Mouse (Mus musculus) forebrain, embryonic 16.5 days (tissue): ENCODE measurements around the gene Wwox. TPM values are rescaled to one million over a fixed set of nuclear protein-coding genes. Genes with fewer than 3 reads are reported as not detected.

ENCODE experiments used
- ATAC-seq: fragments of 200-750 bp; cut with Nextera tagmentation; 2 replicates; pipeline ENCODE4 v1.8.0; 2017; ENCODE audit warnings: mild to moderate bottlenecking, moderate library complexity
- H3K27ac ChIP-seq: fragments of 300-500 bp; sonication (generic); 2 replicates; pipeline ENCODE4 v1.5.1; 2014; ENCODE audit warnings: low read length, control low read depth
- H3K27me3 ChIP-seq: fragments of 300-500 bp; sonication (generic); replicated peaks from 2 replicates; pipeline ENCODE4 v1.6.1; 2014; ENCODE audit warnings: low read length; ENCODE audit not compliant: control insufficient read depth, insufficient read depth
- H3K36me3 ChIP-seq: fragments of 300-500 bp; sonication (generic); 2 replicates; pipeline ENCODE4 v1.6.1; 2014; ENCODE audit not compliant: control insufficient read depth, insufficient read depth
- H3K4me1 ChIP-seq: fragments of 300-500 bp; sonication (generic); replicated peaks from 2 replicates; pipeline ENCODE4 v1.6.1; 2014; ENCODE audit warnings: low read length; ENCODE audit not compliant: control insufficient read depth, insufficient read depth
- H3K4me2 ChIP-seq: fragments of 300-500 bp; sonication (generic); 2 replicates; pipeline ENCODE4 v1.6.1; 2014; ENCODE audit warnings: mild to moderate bottlenecking, low read length, control low read depth
- H3K4me3 ChIP-seq: fragments of 300-500 bp; sonication (generic); replicated peaks from 2 replicates; pipeline ENCODE4 v1.5.1; 2014; ENCODE audit warnings: mild to moderate bottlenecking, low read length, control low read depth
- H3K9ac ChIP-seq: fragments of 300-500 bp; sonication (generic); replicated peaks from 2 replicates; pipeline ENCODE4 v1.6.1; 2014; ENCODE audit warnings: low read depth, low read length, control low read depth
- H3K9me3 ChIP-seq: fragments of 300-500 bp; sonication (generic); 2 replicates; pipeline ENCODE4 v1.6.1; 2016; ENCODE audit warnings: low read length; ENCODE audit not compliant: control insufficient read depth
- WGBS: fragments of 180-500 bp; shearing (Covaris S2); extraction: QIAGEN DNeasy Blood & Tissue Kit; methylation state at CpG from one replicate; pipeline ENCODE4 v1.1.7; 2014; 5-methylcytosine and 5-hydroxymethylcytosine counted together
- polyA plus RNA-seq: library from polyadenylated mRNA; unstranded; fragments of >200 nt; fragmentation: Nextera tagmentation; extraction: Ambion mirVana; gene quantifications from 2 replicates; pipeline ENCODE4 v1.2.1, GENCODE M21; 2015

Wwox gene
- polyA plus RNA-seq, 1 experiment from 2014 or later = 11.4 TPM

DNA sequence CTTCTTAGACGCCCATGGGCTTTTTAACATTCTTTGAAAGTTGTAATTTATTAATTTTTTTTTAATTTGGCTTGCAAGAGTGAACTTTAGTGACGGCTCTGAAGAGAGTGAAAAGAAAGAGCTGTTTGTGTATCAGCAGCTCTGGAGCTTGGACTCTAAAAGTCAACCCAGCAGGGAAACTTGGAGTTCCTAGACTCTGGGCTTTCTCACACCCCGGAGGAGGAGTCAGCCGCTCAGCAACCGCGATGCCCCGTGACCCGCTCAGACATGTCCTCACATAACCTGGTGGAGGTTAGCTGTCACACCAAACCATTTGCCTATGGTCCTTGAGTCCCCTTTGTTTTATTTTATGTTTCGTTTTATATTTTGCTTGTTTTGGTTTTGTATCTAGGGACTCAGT is 354.2 kb downstream of the Wwox start:
- Histone ChIP-seq H3K27ac (no peak overlapping the region), H3K9ac (no peak overlapping the region), H3K36me3 (no peaks in the 10 kb centered on the region), H3K4me2 (no peak overlapping the region), H3K4me1 (peaks cover 5% of the 10 kb centered on the region), H3K9me3 (no peaks in the 10 kb centered on the region), H3K4me3 (no peak overlapping the region), H3K27me3 (0 out of 2 replicates have a peak, but pooled peaks cover 2% of the 10 kb centered on the region)
- WGBS = 80% methylated on average over 9 of the region's 9 CpGs
- no peak for ATAC-seq

DNA sequence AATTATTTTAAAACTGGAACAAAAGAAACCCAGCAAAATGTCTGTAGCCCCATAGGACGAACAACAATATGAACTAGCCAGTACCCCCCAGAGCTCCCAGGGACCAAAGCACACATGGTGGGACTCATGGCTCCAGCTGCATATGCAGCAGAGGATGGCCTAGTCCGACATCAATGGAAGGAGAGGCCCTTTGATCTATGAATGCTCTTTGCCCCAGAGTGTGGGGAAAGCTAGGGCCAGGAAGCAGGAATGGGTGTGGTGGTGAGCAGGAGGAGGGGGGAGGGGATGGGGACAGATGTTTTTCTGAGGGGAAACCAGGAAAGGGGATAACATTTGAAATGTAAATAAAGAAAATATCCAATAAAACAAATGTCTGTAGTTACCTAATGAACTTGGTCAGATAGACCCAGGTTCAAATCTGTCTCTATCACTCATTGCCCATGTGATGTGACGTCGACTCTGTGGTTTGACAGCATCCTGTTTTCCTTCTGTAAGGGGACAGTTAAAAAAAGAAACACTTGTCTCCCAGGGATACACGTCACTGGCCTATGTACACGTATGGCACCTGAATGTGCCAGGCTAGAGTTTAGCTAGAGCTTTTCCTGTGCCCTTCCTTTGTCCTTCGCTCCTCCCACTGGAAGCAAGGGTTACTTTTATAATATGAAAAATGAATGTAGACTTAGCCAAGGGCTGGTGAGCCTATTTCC is 362.1 kb downstream of the Wwox start:
- H3K9me3 ChIP-seq = no peaks in the 10 kb centered on the region
- no peaks in the 10 kb centered on the region for H3K36me3 ChIP-seq
- no peak overlapping the region for H3K27ac ChIP-seq
- 0 out of 2 replicates have a peak, but pooled peaks cover 2% of the 10 kb centered on the region for H3K4me1 ChIP-seq
- no peak for ATAC-seq
- H3K4me3 ChIP-seq = no peak overlapping the region
- H3K27me3 ChIP-seq = no peaks in the 10 kb centered on the region
- H3K9ac ChIP-seq = no peak overlapping the region
- 77% methylated on average over 7 of the region's 7 CpGs for WGBS
- H3K4me2 ChIP-seq = no peak overlapping the region

DNA sequence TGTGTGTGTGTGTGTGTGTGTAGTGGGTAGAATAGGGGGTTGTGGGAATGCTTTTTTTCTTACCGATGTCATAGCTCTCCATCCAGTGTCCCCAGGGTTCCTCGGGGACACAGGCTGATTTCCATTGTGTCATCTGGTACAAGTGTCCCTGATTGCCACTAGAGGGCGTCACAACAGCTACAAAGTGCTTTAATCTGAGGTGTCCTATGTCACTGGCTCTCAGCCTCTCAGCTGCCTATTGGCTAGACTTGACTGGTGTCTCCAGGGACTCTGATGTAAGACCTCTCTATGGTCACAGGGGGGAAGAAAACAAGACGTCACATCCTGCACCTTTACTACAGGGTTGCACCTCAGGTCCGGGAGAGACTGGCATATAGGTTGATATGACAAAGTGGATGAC is 363.7 kb downstream of the Wwox start:
- H3K27ac ChIP-seq = no peak overlapping the region
- no peak for ATAC-seq
- WGBS = 66% methylated on average over 5 of the region's 5 CpGs

DNA sequence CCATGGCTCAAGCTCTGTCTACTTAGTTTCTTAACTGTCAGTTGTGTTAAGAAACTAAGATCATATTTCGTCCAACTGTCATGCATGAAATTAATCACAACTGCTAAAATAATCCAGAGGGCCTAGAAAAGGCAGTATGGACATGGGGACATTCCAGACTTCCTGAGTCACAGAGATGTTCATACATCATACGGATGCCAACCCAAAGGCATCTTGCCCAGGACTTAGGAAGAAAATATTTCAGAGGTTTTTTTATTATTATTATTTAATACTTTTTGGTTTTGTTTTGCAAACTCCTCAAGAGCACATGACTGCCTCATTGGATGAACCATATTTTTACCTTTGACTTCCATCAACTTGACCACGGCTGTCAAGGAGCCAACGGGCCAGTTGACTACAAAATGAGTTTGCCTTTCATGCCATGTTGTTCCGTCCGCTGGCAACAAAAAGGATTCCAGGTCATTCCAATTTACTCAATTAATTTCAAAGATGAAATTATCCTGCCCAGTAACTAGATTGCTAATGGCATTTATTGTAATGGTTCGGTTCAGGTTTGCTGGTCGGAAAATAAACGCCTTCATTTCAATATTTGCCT is 367.5 kb downstream of the Wwox start:
- no peak overlapping the region for H3K9ac ChIP-seq
- ATAC-seq = no peak
- no peak overlapping the region for H3K4me3 ChIP-seq

More for the DNA sequence above, 363.7 kb downstream of the Wwox start:
- Histone ChIP-seq H3K9me3 (no peaks in the 10 kb centered on the region), H3K9ac (no peak overlapping the region), H3K27me3 (no peaks in the 10 kb centered on the region), H3K4me2 (no peak overlapping the region), H3K4me1 (0 out of 2 replicates have a peak, but pooled peaks cover 2% of the 10 kb centered on the region), H3K36me3 (no peaks in the 10 kb centered on the region), H3K4me3 (no peak overlapping the region)

DNA sequence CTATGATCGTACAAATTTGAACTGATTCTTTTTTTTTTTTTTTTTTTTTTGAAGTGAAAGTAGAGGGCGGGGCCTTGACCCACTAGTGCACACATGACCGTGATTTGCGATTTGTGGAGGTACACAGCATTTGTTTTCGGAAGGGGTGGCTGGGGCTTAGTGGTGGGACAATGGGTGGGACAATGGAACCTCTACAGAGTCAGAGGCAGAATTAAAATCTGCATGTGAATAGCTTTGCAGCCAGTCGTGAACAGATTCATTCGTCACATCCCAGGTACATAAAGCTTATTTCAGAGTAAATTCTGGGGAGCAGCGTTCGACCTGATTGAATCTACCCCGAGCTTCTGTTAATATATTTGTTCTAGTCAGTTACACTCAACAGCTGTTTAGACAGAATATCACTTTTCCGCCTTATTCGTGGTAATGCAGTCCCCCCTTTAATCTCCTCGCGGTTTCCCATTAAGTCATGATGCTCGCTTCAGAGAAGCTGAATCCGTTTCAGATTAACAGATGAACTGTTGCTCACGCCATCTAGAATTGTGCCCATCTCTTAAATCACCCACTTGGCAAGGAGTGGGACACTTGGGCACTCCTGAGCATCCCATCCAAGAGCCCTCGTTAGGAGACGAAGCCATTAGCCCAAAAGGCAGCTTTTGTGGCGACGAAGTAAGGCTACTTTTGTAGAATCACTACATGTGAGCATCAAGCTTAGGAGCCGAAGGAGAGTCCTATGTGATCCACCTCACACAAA is 368.4 kb downstream of the Wwox start:
- H3K27me3 ChIP-seq = no peaks in the 10 kb centered on the region
- WGBS = 40% methylated on average over 22 of the region's 22 CpGs
- no peaks in the 10 kb centered on the region for H3K36me3 ChIP-seq
- ATAC-seq = no peak
- H3K4me3 ChIP-seq = no peak overlapping the region
- H3K9me3 ChIP-seq = no peaks in the 10 kb centered on the region
- no peaks in the 10 kb centered on the region for H3K4me1 ChIP-seq
- no peak overlapping the region for H3K9ac ChIP-seq
- no peak overlapping the region for H3K4me2 ChIP-seq
- H3K27ac ChIP-seq = no peak overlapping the region

More for the DNA sequence above, 367.5 kb downstream of the Wwox start:
- Histone ChIP-seq H3K27me3 (no peaks in the 10 kb centered on the region), H3K27ac (no peak overlapping the region), H3K9me3 (no peaks in the 10 kb centered on the region), H3K4me2 (no peak overlapping the region), H3K4me1 (no peaks in the 10 kb centered on the region), H3K36me3 (no peaks in the 10 kb centered on the region)
- 88% methylated on average over 9 of the region's 9 CpGs for WGBS

DNA sequence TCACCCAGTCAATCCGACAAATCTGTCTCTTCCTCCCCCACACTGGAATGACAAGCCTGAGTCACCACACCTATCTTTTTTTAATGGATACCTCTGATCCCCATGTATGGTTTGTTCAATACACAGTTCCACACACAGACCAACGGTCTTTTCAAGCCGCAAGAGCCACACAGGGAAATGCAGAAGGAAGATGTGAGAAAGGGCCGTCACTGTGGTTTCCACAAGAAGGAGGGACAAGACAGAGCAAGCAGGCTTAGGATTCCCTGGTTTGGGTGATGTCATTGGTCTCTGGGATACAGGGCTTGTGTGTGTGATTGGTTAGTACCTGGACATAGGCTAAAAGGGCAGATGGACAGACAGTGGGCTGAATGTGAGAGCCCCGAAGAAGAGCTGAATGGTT is 371.0 kb downstream of the Wwox start:
- no peak overlapping the region for H3K27ac ChIP-seq
- no peak overlapping the region for H3K4me2 ChIP-seq
- no peaks in the 10 kb centered on the region for H3K27me3 ChIP-seq
- no peak overlapping the region for H3K4me3 ChIP-seq
- H3K9ac ChIP-seq = no peak overlapping the region
- no peaks in the 10 kb centered on the region for H3K9me3 ChIP-seq
- no peaks in the 10 kb centered on the region for H3K36me3 ChIP-seq
- ATAC-seq = no peak
- WGBS = 93% methylated on average over 5 of the region's 5 CpGs
- no peaks in the 10 kb centered on the region for H3K4me1 ChIP-seq

DNA sequence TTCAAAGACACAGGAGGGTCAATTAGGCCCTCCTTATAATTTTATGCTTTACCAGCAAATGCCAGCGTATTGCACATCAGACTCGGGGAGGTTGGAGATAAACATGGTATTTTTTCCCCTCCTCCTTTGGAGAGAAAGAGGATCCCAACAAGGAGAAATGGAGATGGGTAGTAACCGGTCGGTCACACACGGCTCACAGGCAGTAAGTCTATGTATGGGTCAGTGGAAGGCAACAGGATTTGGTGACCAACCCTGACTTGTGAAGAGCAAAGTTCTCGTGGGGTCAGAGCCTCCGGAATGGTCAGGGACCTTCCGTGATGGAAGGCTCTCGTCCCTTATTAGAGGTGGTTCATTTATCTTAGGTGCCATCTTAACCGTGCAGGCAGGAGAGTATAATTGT is 374.4 kb downstream of the Wwox start:
- Histone ChIP-seq H3K9me3 (no peaks in the 10 kb centered on the region), H3K9ac (no peak overlapping the region), H3K4me1 (no peaks in the 10 kb centered on the region), H3K4me2 (no peak overlapping the region), H3K4me3 (no peak overlapping the region), H3K36me3 (no peaks in the 10 kb centered on the region), H3K27ac (no peak overlapping the region), H3K27me3 (no peaks in the 10 kb centered on the region)
- no peak for ATAC-seq
- 87% methylated on average over 10 of the region's 10 CpGs for WGBS

DNA sequence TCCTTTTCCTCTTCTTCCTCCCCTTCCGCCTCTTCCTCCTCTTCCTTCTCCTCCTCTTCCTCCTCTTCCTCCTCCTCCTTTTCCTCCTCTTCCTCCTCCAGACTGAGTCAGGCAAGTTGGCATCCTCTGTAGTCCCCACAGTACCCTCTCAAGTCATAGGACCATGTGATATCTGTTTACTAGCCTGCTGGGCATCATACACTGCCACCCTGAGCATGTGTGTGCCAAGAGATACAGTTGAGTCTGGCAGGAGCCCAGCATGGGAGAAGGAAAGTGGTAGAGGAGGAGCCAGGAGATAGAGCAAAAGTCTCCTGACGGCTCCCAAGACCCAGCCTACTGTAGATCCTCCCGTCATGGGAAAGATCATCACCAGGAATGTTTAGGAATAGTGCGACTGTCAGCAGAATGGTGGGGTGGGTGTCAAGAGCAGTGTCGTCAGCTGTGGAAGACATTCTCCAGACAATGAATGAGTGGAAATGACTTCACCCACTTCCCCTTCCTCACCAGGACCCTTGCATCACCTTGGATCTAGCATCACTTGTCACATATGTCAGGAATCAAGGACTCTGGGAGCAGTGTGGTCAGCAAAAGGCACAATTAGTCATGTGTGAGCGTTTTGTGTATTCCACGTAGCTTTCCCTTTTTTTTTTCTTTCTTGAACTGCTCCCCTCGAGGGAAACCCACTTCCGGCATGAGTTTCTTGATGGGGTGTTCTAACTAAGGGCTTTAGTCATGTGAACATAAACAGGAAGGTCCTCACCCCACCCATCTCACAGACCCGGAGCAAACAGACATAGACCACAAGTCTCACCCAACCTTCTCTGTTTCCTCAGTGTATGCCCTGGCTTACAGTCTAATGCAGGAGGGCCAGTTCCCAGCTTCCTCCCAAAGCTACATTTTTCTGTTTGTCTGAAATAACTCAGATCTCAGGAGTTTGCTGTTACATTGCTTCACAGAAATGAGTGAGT is 375.6 kb downstream of the Wwox start:
- H3K9ac ChIP-seq = no peak overlapping the region
- no peak overlapping the region for H3K4me3 ChIP-seq
- no peak overlapping the region for H3K4me2 ChIP-seq
- H3K27ac ChIP-seq = no peak overlapping the region
- H3K36me3 ChIP-seq = no peaks in the 10 kb centered on the region
- no peaks in the 10 kb centered on the region for H3K4me1 ChIP-seq
- WGBS = 86% methylated on average over 10 of the region's 10 CpGs
- H3K9me3 ChIP-seq = no peaks in the 10 kb centered on the region
- ATAC-seq = no peak
- no peaks in the 10 kb centered on the region for H3K27me3 ChIP-seq
